Mouse (Mus musculus) liver, adult 2 months (tissue): ENCODE measurements around the gene Kif22. TPM values are rescaled to one million over a fixed set of nuclear protein-coding genes. Genes with fewer than 3 reads are reported as not detected.

Source experiments
- DNase-seq: peaks from one replicate; pipeline ENCODE4 v3.0.0-alpha.2; 2011; ENCODE audit warnings: low read depth, low spot score; ENCODE audit errors: extremely low read depth
- H3K27ac ChIP-seq: fragments of 200-500 bp; replicated peaks from 2 replicates; pipeline ENCODE4 v1.5.1; 2012; ENCODE audit warnings: low read depth, mild to moderate bottlenecking, control low read depth, inconsistent platforms, low read length; ENCODE audit not compliant: insufficient read depth
- H3K27me3 ChIP-seq: fragments of 200-500 bp; 2 replicates; pipeline ENCODE4 v1.6.1; 2012; ENCODE audit warnings: mild to moderate bottlenecking, moderate library complexity, low read length, inconsistent platforms; ENCODE audit not compliant: control insufficient read depth, insufficient read depth
- H3K36me3 ChIP-seq: fragments of 200-500 bp; 2 replicates; pipeline ENCODE4 v1.6.1; 2012; ENCODE audit warnings: low read length, inconsistent platforms; ENCODE audit not compliant: control insufficient read depth, insufficient read depth
- H3K4me1 ChIP-seq: fragments of 200-500 bp; 2 replicates; pipeline ENCODE4 v1.6.1; 2011; ENCODE audit warnings: low read length; ENCODE audit not compliant: control insufficient read depth, insufficient read depth
- H3K4me3 ChIP-seq: fragments of 200-500 bp; 2 replicates; pipeline ENCODE4 v1.5.1; 2011; ENCODE audit warnings: low read depth, mild to moderate bottlenecking, control low read depth, low read length, moderate library complexity; ENCODE audit not compliant: insufficient read depth
- H3K79me2 ChIP-seq: fragments of 200-500 bp; 2 replicates; pipeline ENCODE4 v1.6.1; 2012; ENCODE audit warnings: inconsistent platforms, mild to moderate bottlenecking, low read length, moderate library complexity; ENCODE audit not compliant: control insufficient read depth, insufficient read depth
- H3K9ac ChIP-seq: fragments of 200-500 bp; 2 replicates; pipeline ENCODE4 v1.6.1; 2012; ENCODE audit warnings: low read depth, mild to moderate bottlenecking, control low read depth, inconsistent platforms, low read length
- CTCF ChIP-seq: fragments of 200-500 bp; IDR thresholded peaks from 2 replicates; pipeline ENCODE4 v1.5.1; 2011; ENCODE audit warnings: low read depth, low read length, control low read depth
- POLR2A ChIP-seq: fragments of 200-500 bp; IDR thresholded peaks from 2 replicates; pipeline ENCODE4 v1.6.1; 2011; ENCODE audit warnings: low read length, control low read depth; ENCODE audit not compliant: insufficient read depth; ENCODE audit errors: extremely low read depth
- WGBS: fragments of 180-500 bp; shearing (Covaris S2); methylation state at CpG from one replicate; pipeline ENCODE4 v1.1.7; 2018; 5-methylcytosine and 5-hydroxymethylcytosine counted together
- polyA plus RNA-seq: library from polyadenylated mRNA; depleted of rRNA; stranded (reverse); fragments of >200 nt; gene quantifications from 2 replicates; pipeline ENCODE4 v1.2.3, GENCODE M21; 2012
- total RNA-seq: library from RNA; depleted of rRNA; stranded (reverse); fragments of >200 nt; gene quantifications from 2 replicates; pipeline ENCODE4 v1.2.3, GENCODE M21; 2014

The Kif22 gene
- total and polyA plus RNA-seq, 2 experiments: 0.37 to 0.44 TPM

- no peak overlapping the region for H3K27ac ChIP-seq
- H3K4me3 ChIP-seq: no peak overlapping the region
- peaks cover 19% of the 10 kb centered on the region; the same call in 1 of the 2 replicates for H3K36me3 ChIP-seq
- WGBS: 93% methylated on average over 4 of the region's 4 CpGs
- TF ChIP-seq CTCF (no peak), POLR2A (no peak)
- no peak overlapping the region for H3K9ac ChIP-seq
- no peaks in the 10 kb centered on the region for H3K27me3 ChIP-seq
- DNase-seq: no peak
- no peaks in the 10 kb centered on the region for H3K4me1 ChIP-seq
- H3K79me2 ChIP-seq: no peaks in the 10 kb centered on the region
Measured at GRCm38 (mm10) chr7:126996449-126996848, 45.8 kb downstream of the Kif22 start.

DNA sequence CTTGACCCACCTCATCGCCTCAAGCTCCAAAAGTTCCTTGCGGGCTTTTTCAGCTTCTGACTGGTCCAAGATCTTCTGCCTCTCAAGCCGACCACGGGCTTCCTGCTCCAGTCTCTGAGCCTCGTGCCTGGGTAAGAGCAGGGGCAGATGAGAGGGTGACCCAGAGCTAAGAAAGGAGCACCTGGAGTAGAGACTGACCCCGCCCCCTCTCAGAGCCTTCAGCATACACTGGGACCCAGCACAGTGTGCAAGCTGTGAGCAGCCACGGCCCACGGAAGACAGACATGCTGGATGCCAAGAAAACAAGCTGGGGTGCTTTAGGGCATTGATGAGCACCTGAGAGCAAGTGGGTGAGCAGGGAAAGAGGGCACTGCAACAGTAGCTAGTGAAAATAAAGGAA lies 53.5 kb downstream of the Kif22 start:
- no peaks in the 10 kb centered on the region for H3K27me3 ChIP-seq
- H3K36me3 ChIP-seq: peaks cover 15% of the 10 kb centered on the region
- no peak for DNase-seq
- H3K4me1 ChIP-seq: no peaks in the 10 kb centered on the region
- TF ChIP-seq POLR2A (no peak), CTCF (no peak)
- WGBS: 84% methylated on average over 8 of the region's 8 CpGs
- no peak overlapping the region for H3K9ac ChIP-seq
- H3K27ac ChIP-seq: no peak overlapping the region
- H3K79me2 ChIP-seq: no peaks in the 10 kb centered on the region
- no peak overlapping the region for H3K4me3 ChIP-seq

DNA sequence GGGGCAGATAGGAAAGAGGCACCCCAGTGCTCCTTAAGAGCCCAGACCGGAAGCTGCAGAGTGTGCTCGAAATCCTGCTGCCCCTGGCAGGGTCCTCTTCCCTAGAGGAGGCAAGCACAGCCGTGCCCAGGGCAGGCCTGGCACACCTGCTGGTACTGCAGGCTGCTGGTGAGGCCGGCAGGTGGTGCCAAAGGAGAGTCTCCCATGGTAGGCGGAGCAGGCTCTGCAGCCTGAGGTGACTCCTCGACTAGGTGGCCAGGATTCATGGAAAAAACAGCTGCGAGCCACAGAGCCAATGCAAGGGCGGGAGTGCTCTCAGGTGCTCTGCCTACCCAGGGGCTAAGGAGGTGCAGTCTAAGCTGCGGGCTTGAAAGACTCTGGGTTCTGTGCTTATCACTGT lies 56.0 kb downstream of the Kif22 start:
- Histone ChIP-seq H3K36me3 (peaks cover 13% of the 10 kb centered on the region), H3K4me1 (no peaks in the 10 kb centered on the region), H3K4me3 (no peak overlapping the region), H3K27me3 (no peaks in the 10 kb centered on the region), H3K9ac (no peak overlapping the region), H3K27ac (no peak overlapping the region), H3K79me2 (no peaks in the 10 kb centered on the region)
- 49% methylated on average over 9 of the region's 9 CpGs for whole genome bisulfite sequencing
- TF ChIP-seq POLR2A (no peak), CTCF (peak; percentile 77)
- DNase-seq: peak; percentile 36

DNA sequence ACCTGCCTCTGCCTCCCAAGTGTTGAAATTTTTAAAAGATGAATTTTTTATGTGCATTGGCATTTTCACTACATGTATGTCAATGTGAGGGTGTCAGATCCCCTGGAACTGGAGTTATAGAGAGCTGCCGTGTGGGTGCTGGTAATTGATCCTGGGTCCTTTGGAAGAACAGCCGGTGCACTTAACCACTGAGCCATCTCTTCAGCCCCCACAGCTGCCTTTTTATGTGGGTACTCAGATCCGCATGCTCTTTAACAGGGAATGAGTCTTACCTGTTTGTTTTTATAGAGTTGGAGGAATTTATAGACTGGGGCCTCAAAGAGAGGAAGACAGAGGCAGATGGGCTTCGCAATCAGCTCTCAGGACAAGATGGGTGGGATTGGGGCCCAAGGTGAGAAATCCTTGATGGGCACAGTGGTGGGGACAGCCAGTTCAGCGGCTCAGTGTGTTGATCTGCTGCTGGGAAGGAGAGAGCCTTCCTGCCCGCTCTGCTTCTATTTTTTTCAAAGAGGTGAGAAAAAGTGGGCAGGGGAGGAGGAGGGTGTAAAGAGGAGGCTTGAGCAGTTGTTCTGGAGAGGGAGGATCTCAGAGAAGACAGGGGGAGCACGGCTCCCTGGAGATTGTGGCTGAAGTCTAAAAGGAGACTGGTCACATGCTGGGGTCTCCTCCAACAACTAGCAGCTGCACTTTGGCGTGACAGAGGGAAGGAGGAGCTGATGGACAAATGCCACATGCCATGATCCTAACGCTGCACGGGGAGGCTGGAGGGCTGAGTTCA lies 57.4 kb downstream of the Kif22 start:
- H3K36me3 ChIP-seq: peaks cover 9% of the 10 kb centered on the region
- no peak overlapping the region for H3K27ac ChIP-seq
- no peaks in the 10 kb centered on the region for H3K79me2 ChIP-seq
- 79% methylated on average over 10 of the region's 10 CpGs for WGBS
- H3K27me3 ChIP-seq: no peaks in the 10 kb centered on the region
- H3K4me1 ChIP-seq: no peaks in the 10 kb centered on the region
- H3K9ac ChIP-seq: no peak overlapping the region
- no peak for TF ChIP-seq POLR2A
- TF ChIP-seq CTCF: no peak
- DNase-seq: no peak
- H3K4me3 ChIP-seq: no peak overlapping the region

DNA sequence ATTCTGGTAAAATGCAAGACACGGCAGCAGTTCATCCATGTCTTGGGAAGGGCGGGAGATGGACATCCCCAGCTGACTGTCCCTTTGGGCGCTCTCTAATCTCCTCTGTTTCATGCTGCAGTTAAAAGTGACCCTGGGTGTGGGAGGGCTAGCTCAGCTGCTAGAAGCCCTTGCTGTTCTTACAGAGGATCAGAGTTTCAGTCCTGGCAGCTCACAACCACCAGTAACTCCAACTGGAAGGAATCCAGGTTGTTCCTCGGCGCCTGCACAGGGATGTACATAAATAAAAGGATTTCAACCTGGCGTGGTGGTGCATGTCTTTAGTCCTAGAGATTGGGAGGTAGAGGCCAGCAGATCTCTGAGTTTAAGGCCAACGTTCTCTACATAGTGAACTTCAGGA lies 59.2 kb downstream of the Kif22 start:
- H3K4me3 ChIP-seq: no peak overlapping the region
- no peaks in the 10 kb centered on the region for H3K27me3 ChIP-seq
- H3K79me2 ChIP-seq: no peaks in the 10 kb centered on the region
- no peak for DNase-seq
- 79% methylated on average over 7 of the region's 7 CpGs for WGBS
- TF ChIP-seq POLR2A (no peak), CTCF (no peak)
- no peaks in the 10 kb centered on the region; the same call in 1 of the 2 replicates for H3K4me1 ChIP-seq
- H3K36me3 ChIP-seq: peaks cover 2% of the 10 kb centered on the region; the same call in 1 of the 2 replicates
- no peak overlapping the region for H3K27ac ChIP-seq
- H3K9ac ChIP-seq: no peak overlapping the region

DNA sequence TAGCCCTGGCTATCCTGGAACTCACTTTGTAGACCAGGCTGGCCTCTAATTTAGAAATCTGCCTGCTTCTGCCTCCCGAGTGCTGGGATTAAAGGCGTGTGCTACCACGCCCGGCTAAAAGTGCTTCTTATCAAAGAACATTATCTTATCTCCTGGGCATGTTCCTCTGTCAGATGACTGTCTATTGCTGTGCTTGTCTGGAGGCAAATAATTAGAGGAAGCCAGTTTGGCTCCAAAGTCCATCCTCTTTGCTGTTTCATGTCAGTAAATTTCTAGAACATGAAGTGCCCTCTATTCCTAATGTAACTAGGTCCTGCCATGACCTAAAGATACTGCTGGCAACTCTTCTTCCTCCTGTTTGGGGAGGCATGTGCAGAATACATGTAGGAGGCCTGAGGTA lies 60.2 kb downstream of the Kif22 start:
- Histone ChIP-seq H3K4me3 (no peak overlapping the region), H3K4me1 (peaks cover 2% of the 10 kb centered on the region), H3K79me2 (no peaks in the 10 kb centered on the region), H3K27me3 (no peaks in the 10 kb centered on the region), H3K27ac (no peak overlapping the region), H3K9ac (no peak overlapping the region), H3K36me3 (peaks cover 2% of the 10 kb centered on the region; the same call in 1 of the 2 replicates)
- DNase-seq: peak; percentile 80
- no peak for TF ChIP-seq CTCF
- TF ChIP-seq POLR2A: no peak
- WGBS: 11% methylated on average over 4 of the region's 4 CpGs
